Mouse (Mus musculus): ENCODE results near the gene Gm11111.

The Gm11111 gene

GRCm38 (mm10) chr5:98582051-98582450, 29.6 kb downstream of the Gm11111 start:
- DNase-seq (ENCODE audit: low spot score): no peak

GRCm38 (mm10) chr5:98585915-98586314, 33.4 kb downstream of the Gm11111 start:
- no peak for DNase-seq (ENCODE audit: low spot score)

Data from left cerebral cortex, adult 11 months (tissue).